Mouse (Mus musculus): ENCODE results near the gene Ubac2. TPM values are rescaled to one million over a fixed set of nuclear protein-coding genes. Genes with fewer than 3 reads are reported as not detected.

Gene Ubac2
- total RNA-seq, 1 experiment = 41.5 TPM

GRCm38 (mm10) chr14:121933906-121934596 lies 55.6 kb downstream of the Ubac2 start:
- H3K9ac ChIP-seq (ENCODE audit: insufficient read depth, low read depth, low read length, poor library complexity, severe bottlenecking) = no peak overlapping the region
- H3K9me3 ChIP-seq (ENCODE audit: control insufficient read depth, insufficient read depth, low read depth, low read length) = no peaks in the 10 kb centered on the region
- no peak for DNase-seq (ENCODE audit: low read depth, low spot score)
- H3K4me1 ChIP-seq (ENCODE audit: control insufficient read depth in 2 of 2, insufficient read depth in 2 of 2, low read length in 2 of 2, poor library complexity in 1 of 2) = peaks cover 4 to 8% of the 10 kb centered on the region in 2 experiments; a peak in 2 of 4 replicates
- TF ChIP-seq ZNF384 (IDR thresholded peaks at IDR 0.05; ENCODE audit: low read depth, low read length) (no peak), ZC3H11A (IDR thresholded peaks at IDR 0.05; ENCODE audit: borderline replicate concordance, low read depth, low read length) (no peak), HCFC1 (IDR thresholded peaks at IDR 0.05; ENCODE audit: borderline replicate concordance, insufficient read depth, low read length) (no peak), CHD2 (IDR thresholded peaks at IDR 0.05; ENCODE audit: low read depth, low read length) (no peak), MAFK (IDR thresholded peaks at IDR 0.05; ENCODE audit: insufficient read depth, low read depth, low read length) (no peak)
- no peaks in the 10 kb centered on the region; the same call in 1 of the 2 replicates for H3K36me3 ChIP-seq (ENCODE audit: control insufficient read depth, insufficient read depth, low read length, poor library complexity, severe bottlenecking)
- in situ Hi-C loops (cut with MboI; ENCODE audit: low sequenced_read_pairs in 2 of 2, unreplicated experiment in 2 of 2) = no loop called here
- H3K27ac ChIP-seq (ENCODE audit: insufficient read depth, low read depth, low read length, poor library complexity, severe bottlenecking) = no peak overlapping the region
- H3K4me3 ChIP-seq (ENCODE audit: insufficient read depth in 1 of 2, low read depth in 1 of 2, low read length in 2 of 2, poor library complexity in 1 of 2, severe bottlenecking in 1 of 2) = no peak overlapping the region

- no peak overlapping the region for H3K4me3 ChIP-seq (ENCODE audit: insufficient read depth in 1 of 2, low read depth in 1 of 2, low read length in 2 of 2, poor library complexity in 1 of 2, severe bottlenecking in 1 of 2)
- no peak for DNase-seq (ENCODE audit: low read depth, low spot score)
- H3K4me1 ChIP-seq (ENCODE audit: control insufficient read depth in 2 of 2, insufficient read depth in 2 of 2, low read length in 2 of 2, poor library complexity in 1 of 2) = peaks cover 4 to 8% of the 10 kb centered on the region in 2 experiments; a peak in 2 of 4 replicates
- in situ Hi-C loops (cut with MboI; ENCODE audit: low sequenced_read_pairs in 2 of 2, unreplicated experiment in 2 of 2) = no loop called here
- no peaks in the 10 kb centered on the region for H3K9me3 ChIP-seq (ENCODE audit: control insufficient read depth, insufficient read depth, low read depth, low read length)
- no peak overlapping the region for H3K9ac ChIP-seq (ENCODE audit: insufficient read depth, low read depth, low read length, poor library complexity, severe bottlenecking)
- TF ChIP-seq MAFK (IDR thresholded peaks at IDR 0.05; ENCODE audit: insufficient read depth, low read depth, low read length) (no peak), HCFC1 (IDR thresholded peaks at IDR 0.05; ENCODE audit: borderline replicate concordance, insufficient read depth, low read length) (no peak), ZNF384 (IDR thresholded peaks at IDR 0.05; ENCODE audit: low read depth, low read length) (no peak), CHD2 (IDR thresholded peaks at IDR 0.05; ENCODE audit: low read depth, low read length) (no peak), ZC3H11A (IDR thresholded peaks at IDR 0.05; ENCODE audit: borderline replicate concordance, low read depth, low read length) (no peak)
- H3K27ac ChIP-seq (ENCODE audit: insufficient read depth, low read depth, low read length, poor library complexity, severe bottlenecking) = no peak overlapping the region
- H3K36me3 ChIP-seq (ENCODE audit: control insufficient read depth, insufficient read depth, low read length, poor library complexity, severe bottlenecking) = no peaks in the 10 kb centered on the region; the same call in 1 of the 2 replicates
These were observed 56.2 kb downstream of the Ubac2 start for GRCm38 (mm10) chr14:121934597-121934946.

GRCm38 (mm10) chr14:121936356-121936755 lies 57.9 kb downstream of the Ubac2 start:
- no peak overlapping the region for H3K27ac ChIP-seq (ENCODE audit: insufficient read depth, low read depth, low read length, poor library complexity, severe bottlenecking)
- no peaks in the 10 kb centered on the region for H3K9me3 ChIP-seq (ENCODE audit: control insufficient read depth, insufficient read depth, low read depth, low read length)
- no peak overlapping the region for H3K9ac ChIP-seq (ENCODE audit: insufficient read depth, low read depth, low read length, poor library complexity, severe bottlenecking)
- no peaks in the 10 kb centered on the region; the same call in 1 of the 2 replicates for H3K36me3 ChIP-seq (ENCODE audit: control insufficient read depth, insufficient read depth, low read length, poor library complexity, severe bottlenecking)
- no peak for DNase-seq (ENCODE audit: low read depth, low spot score)
- in situ Hi-C loops (cut with MboI; ENCODE audit: low sequenced_read_pairs in 2 of 2, unreplicated experiment in 2 of 2) = no loop called here
- H3K4me3 ChIP-seq (ENCODE audit: insufficient read depth in 1 of 2, low read depth in 1 of 2, low read length in 2 of 2, poor library complexity in 1 of 2, severe bottlenecking in 1 of 2) = no peak overlapping the region
- peaks cover 4 to 5% of the 10 kb centered on the region in 2 experiments; a peak in 2 of 4 replicates for H3K4me1 ChIP-seq (ENCODE audit: control insufficient read depth in 2 of 2, insufficient read depth in 2 of 2, low read length in 2 of 2, poor library complexity in 1 of 2)
- TF ChIP-seq HCFC1 (IDR thresholded peaks at IDR 0.05; ENCODE audit: borderline replicate concordance, insufficient read depth, low read length) = no peak
- no peak for TF ChIP-seq CHD2 (IDR thresholded peaks at IDR 0.05; ENCODE audit: low read depth, low read length)
- TF ChIP-seq ZNF384 (IDR thresholded peaks at IDR 0.05; ENCODE audit: low read depth, low read length) = no peak
- no peak for TF ChIP-seq MAFK (IDR thresholded peaks at IDR 0.05; ENCODE audit: insufficient read depth, low read depth, low read length)
- TF ChIP-seq ZC3H11A (IDR thresholded peaks at IDR 0.05; ENCODE audit: borderline replicate concordance, low read depth, low read length) = no peak

- TF ChIP-seq CHD2 (IDR thresholded peaks at IDR 0.05; ENCODE audit: low read depth, low read length) (no peak), HCFC1 (IDR thresholded peaks at IDR 0.05; ENCODE audit: borderline replicate concordance, insufficient read depth, low read length) (no peak), ZC3H11A (IDR thresholded peaks at IDR 0.05; ENCODE audit: borderline replicate concordance, low read depth, low read length) (no peak), ZNF384 (IDR thresholded peaks at IDR 0.05; ENCODE audit: low read depth, low read length) (no peak), MAFK (IDR thresholded peaks at IDR 0.05; ENCODE audit: insufficient read depth, low read depth, low read length) (no peak)
- no peaks in the 10 kb centered on the region; the same call in 1 of the 2 replicates for H3K36me3 ChIP-seq (ENCODE audit: control insufficient read depth, insufficient read depth, low read length, poor library complexity, severe bottlenecking)
- no peak overlapping the region for H3K9ac ChIP-seq (ENCODE audit: insufficient read depth, low read depth, low read length, poor library complexity, severe bottlenecking)
- DNase-seq (ENCODE audit: low read depth, low spot score) = no peak
- H3K27ac ChIP-seq (ENCODE audit: insufficient read depth, low read depth, low read length, poor library complexity, severe bottlenecking) = no peak overlapping the region
- H3K4me1 ChIP-seq (ENCODE audit: control insufficient read depth in 2 of 2, insufficient read depth in 2 of 2, low read length in 2 of 2, poor library complexity in 1 of 2) = peaks cover 0 to 2% of the 10 kb centered on the region in 2 experiments; a peak in 2 of 4 replicates
- H3K4me3 ChIP-seq (ENCODE audit: insufficient read depth in 1 of 2, low read depth in 1 of 2, low read length in 2 of 2, poor library complexity in 1 of 2, severe bottlenecking in 1 of 2) = no peak overlapping the region
- no peaks in the 10 kb centered on the region for H3K9me3 ChIP-seq (ENCODE audit: control insufficient read depth, insufficient read depth, low read depth, low read length)
- in situ Hi-C loops (cut with MboI; ENCODE audit: low sequenced_read_pairs in 2 of 2, unreplicated experiment in 2 of 2) = no loop called here
These were observed 58.4 kb downstream of the Ubac2 start for GRCm38 (mm10) chr14:121936856-121937255.

Data from ES-E14 (cell line).